Mouse (Mus musculus) kidney, adult 11 months (tissue): Measurements from ENCODE around the gene Macrod1.

Experiments used
- DNase-seq: peaks from one replicate; pipeline ENCODE4 v3.0.0; 2022

The Macrod1 gene

GRCm38 (mm10) chr19:7240782-7241690, 184.4 kb downstream of the Macrod1 start, which contains the start of gene Naa40:
Gene Naa40 (minus strand): TSS chr19:7241183.
- peak; percentile 93 for DNase-seq

- DNase-seq: no peak
These were observed 189.4 kb downstream of the Macrod1 start for GRCm38 (mm10) chr19:7246021-7246420.
